ENCODE assay signal across 8 mouse cellular contexts in genomic region chr17:23803366-23804041, GRCm38 (mm10). TPM values are rescaled to one million over a fixed set of nuclear protein-coding genes. Genes with fewer than 3 reads are reported as not detected.
A peak's percentile ranks its signal among the peaks of the same experiment; 100 is the strongest.
DNase-seq lines count a peak whose midpoint lies in the region; ATAC-seq and TF ChIP-seq lines count a peak whose summit lies in the region.

No protein-coding gene starts in this region.

- DNase-seq in heart, embryonic 10.5 days (ENCODE audit: low spot score): peak; percentile 92
- no peak for DNase-seq in heart, adult 9 months (ENCODE audit: low spot score in 2 of 2)
- DNase-seq in brain, embryonic 14.5 days (ENCODE audit: low read depth): peak; percentile 94
- peak; percentile 94 for DNase-seq in hindbrain, embryonic 11.5 days (ENCODE audit: low spot score)
- DNase-seq in limb, embryonic 10.5 days (ENCODE audit: low spot score): peak; percentile 93
- DNase-seq in mesoderm, embryonic 11.5 days (ENCODE audit: low read depth, low spot score): peak; percentile 93
- DNase-seq in spleen, postnatal 14 days (ENCODE audit: low spot score in 2 of 2): peak; percentile 67 to 74

- WGBS in heart, embryonic 10.5 days: under 1% methylated on average over 76 of the region's 83 CpGs
- 0% methylated on average over 69 of the region's 83 CpGs for WGBS in hindbrain, embryonic 11.5 days
- WGBS in limb, embryonic 10.5 days: under 1% methylated on average over 80 of the region's 83 CpGs

- peak overlapping the region; percentile 68 for H3K4me2 ChIP-seq in hindbrain, embryonic 11.5 days (replicated peaks; ENCODE audit: low read depth, low read length)

- peak overlapping the region; percentile 95 for H3K9ac ChIP-seq in hindbrain, embryonic 11.5 days (ENCODE audit: low read depth, low read length)

- peaks cover 18% of the 10 kb centered on the region for H3K36me3 ChIP-seq in heart, embryonic 10.5 days
- no peaks in the 10 kb centered on the region for H3K36me3 ChIP-seq in hindbrain, embryonic 11.5 days (ENCODE audit: control insufficient read depth, insufficient read depth, low read length)
- peaks cover 24% of the 10 kb centered on the region for H3K36me3 ChIP-seq in limb, embryonic 10.5 days

- peak; percentile 78 for ATAC-seq in hindbrain, embryonic 11.5 days (ENCODE audit: low FRiP score)

- H3K27me3 ChIP-seq in heart, embryonic 10.5 days (ENCODE audit: insufficient read depth, poor library complexity, severe bottlenecking): no peaks in the 10 kb centered on the region
- H3K27me3 ChIP-seq in hindbrain, embryonic 11.5 days (ENCODE audit: control insufficient read depth, insufficient read depth, low read length): no peaks in the 10 kb centered on the region
- H3K27me3 ChIP-seq in limb, embryonic 10.5 days (ENCODE audit: low read depth, poor library complexity, severe bottlenecking): no peaks in the 10 kb centered on the region

- peaks cover 22% of the 10 kb centered on the region for H3K4me1 ChIP-seq in heart, embryonic 10.5 days
- H3K4me1 ChIP-seq in embryonic fibroblast, embryonic 13.5 days (ENCODE audit: control insufficient read depth, insufficient read depth, low read length): peaks cover 3% of the 10 kb centered on the region
- no peaks in the 10 kb centered on the region for H3K4me1 ChIP-seq in hindbrain, embryonic 11.5 days (replicated peaks; ENCODE audit: control insufficient read depth, insufficient read depth, low read length)
- peaks cover 26% of the 10 kb centered on the region for H3K4me1 ChIP-seq in limb, embryonic 10.5 days

- H3K27ac ChIP-seq in heart, embryonic 10.5 days: peak overlapping the region; percentile 98
- H3K27ac ChIP-seq in embryonic fibroblast, embryonic 13.5 days (ENCODE audit: insufficient read depth, low read length): peak overlapping the region; percentile 68
- peak overlapping the region; percentile 96 for H3K27ac ChIP-seq in hindbrain, embryonic 11.5 days (ENCODE audit: low read depth, low read length)
- peak overlapping the region; percentile 98 for H3K27ac ChIP-seq in limb, embryonic 10.5 days

- peak overlapping the region; percentile 98 for H3K4me3 ChIP-seq in heart, embryonic 10.5 days
- H3K4me3 ChIP-seq in embryonic fibroblast, embryonic 13.5 days (ENCODE audit: insufficient read depth, low read length): peak overlapping the region; percentile 98
- H3K4me3 ChIP-seq in hindbrain, embryonic 11.5 days (ENCODE audit: low read depth, low read length): peak overlapping the region; percentile 100
- H3K4me3 ChIP-seq in limb, embryonic 10.5 days: peak overlapping the region; percentile 94

- no peak for TF ChIP-seq POLR2A in brain, embryonic 14.5 days (IDR thresholded peaks at IDR 0.05; ENCODE audit: borderline replicate concordance, extremely low read depth, insufficient read depth, insufficient read length, poor library complexity, severe bottlenecking)
- no peak for TF ChIP-seq POLR2A in embryonic fibroblast, embryonic 13.5 days (IDR thresholded peaks at IDR 0.05; ENCODE audit: low read depth, low read length)

- H3K9me3 ChIP-seq in heart, embryonic 10.5 days: no peaks in the 10 kb centered on the region
- no peaks in the 10 kb centered on the region for H3K9me3 ChIP-seq in hindbrain, embryonic 11.5 days (ENCODE audit: control insufficient read depth, low read length)
- no peaks in the 10 kb centered on the region for H3K9me3 ChIP-seq in limb, embryonic 10.5 days (replicated peaks)

- no peak for TF ChIP-seq CTCF in brain, embryonic 14.5 days (IDR thresholded peaks at IDR 0.05; ENCODE audit: borderline replicate concordance, extremely low read depth, insufficient read depth, insufficient read length)
- no peak for TF ChIP-seq CTCF in embryonic fibroblast, embryonic 13.5 days (IDR thresholded peaks at IDR 0.05; ENCODE audit: borderline replicate concordance, insufficient read depth, low read length)

RNA-seq across cellular contexts. Expression of gene Srrm2, which starts 13.2 kb away (rescaled TPM):
- polyA plus RNA-seq in heart, embryonic 10.5 days (2016; fragmentation: Nextera tagmentation; extraction: Ambion mirVana): 342 and 505 TPM in 2 replicates
- polyA plus RNA-seq in brain, embryonic 14.5 days (2012; rRNA removed): 749 and 826 TPM in 2 replicates
- polyA plus RNA-seq in embryonic fibroblast, embryonic 13.5 days (2011; ENCODE audit: insufficient read length, low read depth, missing spikeins): 264 and 303 TPM in 2 replicates
- 427 and 573 TPM in 2 replicates for polyA plus RNA-seq in hindbrain, embryonic 11.5 days (2014; fragmentation: Nextera tagmentation; extraction: Ambion mirVana)
- polyA plus RNA-seq in limb, embryonic 10.5 days (2016; fragmentation: Nextera tagmentation; extraction: Ambion mirVana): 562 and 563 TPM in 2 replicates

RNA-seq across cellular contexts. Expression of gene Flywch2, which starts 17.6 kb away (rescaled TPM):
- polyA plus RNA-seq in heart, embryonic 10.5 days (2016; fragmentation: Nextera tagmentation; extraction: Ambion mirVana): 9.0 and 20.3 TPM in 2 replicates
- polyA plus RNA-seq in brain, embryonic 14.5 days (2012; rRNA removed): 54.6 and 59.4 TPM in 2 replicates
- polyA plus RNA-seq in embryonic fibroblast, embryonic 13.5 days (2011; ENCODE audit: insufficient read length, low read depth, missing spikeins): 2.2 and 2.8 TPM in 2 replicates
- 27.7 and 30.5 TPM in 2 replicates for polyA plus RNA-seq in hindbrain, embryonic 11.5 days (2014; fragmentation: Nextera tagmentation; extraction: Ambion mirVana)
- polyA plus RNA-seq in limb, embryonic 10.5 days (2016; fragmentation: Nextera tagmentation; extraction: Ambion mirVana): 37.5 and 54.1 TPM in 2 replicates

RNA-seq across cellular contexts. Expression of gene Elob, which starts 25.4 kb away (rescaled TPM):
- 907 and 984 TPM in 2 replicates for polyA plus RNA-seq in heart, embryonic 10.5 days (2016; fragmentation: Nextera tagmentation; extraction: Ambion mirVana)
- polyA plus RNA-seq in brain, embryonic 14.5 days (2012; rRNA removed): 824 and 1,130 TPM in 2 replicates
- polyA plus RNA-seq in embryonic fibroblast, embryonic 13.5 days (2011; ENCODE audit: insufficient read length, low read depth, missing spikeins): 303 and 364 TPM in 2 replicates
- 1,090 and 1,145 TPM in 2 replicates for polyA plus RNA-seq in hindbrain, embryonic 11.5 days (2014; fragmentation: Nextera tagmentation; extraction: Ambion mirVana)
- 1,047 and 1,081 TPM in 2 replicates for polyA plus RNA-seq in limb, embryonic 10.5 days (2016; fragmentation: Nextera tagmentation; extraction: Ambion mirVana)

RNA-seq across cellular contexts. Expression of gene Flywch1, which starts 32.1 kb away (rescaled TPM):
- polyA plus RNA-seq in heart, embryonic 10.5 days (2016; fragmentation: Nextera tagmentation; extraction: Ambion mirVana): 97.9 and 117 TPM in 2 replicates
- polyA plus RNA-seq in brain, embryonic 14.5 days (2012; rRNA removed): 110 and 150 TPM in 2 replicates
- polyA plus RNA-seq in embryonic fibroblast, embryonic 13.5 days (2011; ENCODE audit: insufficient read length, low read depth, missing spikeins): 29.3 and 33.0 TPM in 2 replicates
- 127 and 135 TPM in 2 replicates for polyA plus RNA-seq in hindbrain, embryonic 11.5 days (2014; fragmentation: Nextera tagmentation; extraction: Ambion mirVana)
- 177 and 183 TPM in 2 replicates for polyA plus RNA-seq in limb, embryonic 10.5 days (2016; fragmentation: Nextera tagmentation; extraction: Ambion mirVana)

RNA-seq across cellular contexts. Expression of gene Prss33, which starts 32.4 kb away (rescaled TPM):
- not detected in 2 replicates for polyA plus RNA-seq in heart, embryonic 10.5 days (2016; fragmentation: Nextera tagmentation; extraction: Ambion mirVana)
- polyA plus RNA-seq in brain, embryonic 14.5 days (2012; rRNA removed): 0.38 and 0.54 TPM in 2 replicates
- polyA plus RNA-seq in embryonic fibroblast, embryonic 13.5 days (2011; ENCODE audit: insufficient read length, low read depth, missing spikeins): not detected in 2 replicates
- 0.14 TPM in 1 of 2 replicates, not detected in the other for polyA plus RNA-seq in hindbrain, embryonic 11.5 days (2014; fragmentation: Nextera tagmentation; extraction: Ambion mirVana)
- polyA plus RNA-seq in limb, embryonic 10.5 days (2016; fragmentation: Nextera tagmentation; extraction: Ambion mirVana): not detected in 2 replicates

Comparison
In these comparisons a context has a peak if more than half of its experiments do, and no peak if none do; other contexts are left out.
1. DNase-seq: peak in heart, embryonic 10.5 days (single experiment), brain, embryonic 14.5 days (single experiment), hindbrain, embryonic 11.5 days (single experiment), limb, embryonic 10.5 days (single experiment), mesoderm, embryonic 11.5 days (single experiment) and spleen, postnatal 14 days (2 of 2); none in heart, adult 9 months (0 of 2).
2. Peak in every context shown above with its lines, with median percentiles within 50 percentile points of each other: H3K27ac ChIP-seq and H3K4me3 ChIP-seq.